In the genomic region with DNA sequence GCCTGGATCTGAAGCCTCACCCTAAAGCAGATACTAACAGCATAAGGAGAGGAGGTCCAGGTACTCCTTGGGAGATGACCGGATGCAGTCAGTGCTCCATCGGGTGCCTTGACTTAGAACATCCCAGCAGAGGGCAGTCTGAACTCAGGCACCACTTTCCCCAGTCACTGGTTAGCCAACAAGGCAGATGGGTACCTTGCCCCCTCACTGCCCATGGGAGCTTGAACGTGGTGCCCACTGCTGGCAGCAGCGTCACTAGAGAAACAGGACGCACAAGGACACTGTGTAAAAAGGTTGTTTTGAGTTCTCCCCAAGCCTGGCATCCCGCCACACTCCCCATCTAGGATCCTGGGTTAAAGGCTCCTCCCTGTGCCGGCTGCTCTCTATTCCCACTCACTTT, we compare ENCODE assay signal across 8 mouse cellular contexts. TPM values are rescaled to one million over a fixed set of nuclear protein-coding genes. Genes with fewer than 3 reads are reported as not detected.
DNase-seq lines count a peak whose midpoint lies in the region; ATAC-seq and TF ChIP-seq lines count a peak whose summit lies in the region.

No protein-coding gene starts in this region.

- H3K9ac ChIP-seq in kidney, embryonic 16.5 days (replicated peaks; ENCODE audit: low read length) = no peak overlapping the region
- no peak overlapping the region for H3K9ac ChIP-seq in liver, postnatal 0 days (replicated peaks)
- H3K9ac ChIP-seq in midbrain, embryonic 16.5 days (ENCODE audit: low read depth, low read length) = no peak overlapping the region

- DNase-seq in CD4-positive helper T cell, adult 2 months (ENCODE audit: low read depth, low spot score) = peak; percentile 69
- DNase-seq in R1 (ENCODE audit: low read depth, low spot score) = peak; percentile 48
- DNase-seq in embryo, embryonic 10 days (ENCODE audit: low spot score) = peak; percentile 69
- DNase-seq in heart, adult 8-10 months (ENCODE audit: low spot score) = peak; percentile 57
- peak; percentile 64 for DNase-seq in liver, postnatal 0 days
- DNase-seq in right cerebral cortex, adult 2 months (ENCODE audit: low spot score in 2 of 2) = peak; percentile 58 to 65

- no peak overlapping the region for H3K4me2 ChIP-seq in kidney, embryonic 16.5 days (replicated peaks; ENCODE audit: low read depth, low read length)
- no peak overlapping the region for H3K4me2 ChIP-seq in liver, postnatal 0 days (ENCODE audit: low read depth, low read length)
- H3K4me2 ChIP-seq in midbrain, embryonic 16.5 days (ENCODE audit: low read length) = no peak overlapping the region

- ATAC-seq in kidney, embryonic 16.5 days (ENCODE audit: low FRiP score, low TSS enrichment) = peak; percentile 59
- peak; percentile 62 for ATAC-seq in liver, postnatal 0 days
- no peak for ATAC-seq in midbrain, embryonic 16.5 days

- no peaks in the 10 kb centered on the region for H3K9me3 ChIP-seq in kidney, embryonic 16.5 days (ENCODE audit: low read length)
- no peaks in the 10 kb centered on the region for H3K9me3 ChIP-seq in liver, postnatal 0 days (ENCODE audit: low read length)
- no peaks in the 10 kb centered on the region for H3K9me3 ChIP-seq in midbrain, embryonic 16.5 days (replicated peaks; ENCODE audit: control insufficient read depth, low read length, poor library complexity, severe bottlenecking)

- H3K4me3 ChIP-seq in kidney, embryonic 16.5 days (ENCODE audit: low read length) = no peak overlapping the region
- no peak overlapping the region for H3K4me3 ChIP-seq in liver, postnatal 0 days (ENCODE audit: low read depth, low read length)
- no peak overlapping the region for H3K4me3 ChIP-seq in midbrain, embryonic 16.5 days (ENCODE audit: low read depth, low read length)

- H3K27me3 ChIP-seq in kidney, embryonic 16.5 days (ENCODE audit: insufficient read depth, low read length) = no peaks in the 10 kb centered on the region
- no peaks in the 10 kb centered on the region for H3K27me3 ChIP-seq in liver, postnatal 0 days (ENCODE audit: insufficient read depth, low read length)
- H3K27me3 ChIP-seq in midbrain, embryonic 16.5 days (ENCODE audit: control insufficient read depth, insufficient read depth, low read depth, low read length) = no peaks in the 10 kb centered on the region

- TF ChIP-seq EP300 in liver, postnatal 0 days (IDR thresholded peaks at IDR 0.05; ENCODE audit: low read depth) = no peak

- 38% methylated on average over 7 of the region's 7 CpGs for whole genome bisulfite sequencing in kidney, embryonic 16.5 days
- 31% methylated on average over 7 of the region's 7 CpGs for WGBS in liver, postnatal 0 days (ENCODE audit: insufficient replicate concordance)
- WGBS in midbrain, embryonic 16.5 days = 38% methylated on average over 7 of the region's 7 CpGs

- no peaks in the 10 kb centered on the region for H3K4me1 ChIP-seq in kidney, embryonic 16.5 days (ENCODE audit: insufficient read depth, low read length)
- H3K4me1 ChIP-seq in liver, postnatal 0 days (ENCODE audit: insufficient read depth) = peaks cover 9% of the 10 kb centered on the region; the same call in 1 of the 2 replicates
- H3K4me1 ChIP-seq in midbrain, embryonic 16.5 days (ENCODE audit: control insufficient read depth, insufficient read depth, low read length) = no peaks in the 10 kb centered on the region

- peak; percentile 91 for TF ChIP-seq CTCF in liver, postnatal 0 days (IDR thresholded peaks at IDR 0.05; ENCODE audit: low read depth)

- H3K36me3 ChIP-seq in kidney, embryonic 16.5 days (ENCODE audit: insufficient read depth, low read length) = no peaks in the 10 kb centered on the region
- no peaks in the 10 kb centered on the region for H3K36me3 ChIP-seq in liver, postnatal 0 days (replicated peaks; ENCODE audit: insufficient read depth, low read length)
- H3K36me3 ChIP-seq in midbrain, embryonic 16.5 days (ENCODE audit: control insufficient read depth, insufficient read depth, low read length) = no peaks in the 10 kb centered on the region

- H3K27ac ChIP-seq in kidney, embryonic 16.5 days (ENCODE audit: low read length) = no peak overlapping the region
- H3K27ac ChIP-seq in liver, postnatal 0 days (ENCODE audit: low read depth) = no peak overlapping the region
- no peak overlapping the region for H3K27ac ChIP-seq in midbrain, embryonic 16.5 days (ENCODE audit: low read length)

RNA-seq across cellular contexts. Expression of a gene that starts 24.1 kb away (rescaled TPM):
- total RNA-seq in heart, adult 8-10 months (2022) = 10 to 100 TPM in 2 of 4 experiments, 1 to 10 TPM in 2; 7.6 to 13.2 (median 10.0) TPM
- polyA plus RNA-seq in kidney, embryonic 16.5 days (2015; fragmentation: Nextera tagmentation; extraction: Ambion mirVana) = 28.3 and 31.3 TPM in 2 replicates
- polyA plus RNA-seq in liver, postnatal 0 days (2015; fragmentation: Nextera tagmentation; extraction: Ambion mirVana) = 20.2 and 24.9 TPM in 2 replicates
- polyA plus RNA-seq in midbrain, embryonic 16.5 days (2015; fragmentation: Nextera tagmentation; extraction: Ambion mirVana) = 64.5 and 67.6 TPM in 2 replicates

RNA-seq across cellular contexts. Expression of a gene that starts 45.0 kb away (rescaled TPM):
- total RNA-seq in heart, adult 8-10 months (2022) = 10 to 100 TPM; 10.4 to 15.9 (median 11.9) TPM
- 26.1 and 27.0 TPM in 2 replicates for polyA plus RNA-seq in kidney, embryonic 16.5 days (2015; fragmentation: Nextera tagmentation; extraction: Ambion mirVana)
- polyA plus RNA-seq in liver, postnatal 0 days (2015; fragmentation: Nextera tagmentation; extraction: Ambion mirVana) = 12.8 and 13.0 TPM in 2 replicates
- polyA plus RNA-seq in midbrain, embryonic 16.5 days (2015; fragmentation: Nextera tagmentation; extraction: Ambion mirVana) = 17.6 and 18.1 TPM in 2 replicates
